Mouse (Mus musculus) effector memory CD4-positive, alpha-beta T cell, adult 5 months (primary cell): Measurements from ENCODE around the gene Hsf3. TPM values are rescaled to one million over a fixed set of nuclear protein-coding genes. Genes with fewer than 3 reads are reported as not detected.

ENCODE experiments used
- polyA plus RNA-seq: library from polyadenylated mRNA; unstranded; fragments of 100-300 nt; shearing (Covaris generic); gene quantifications from one replicate; pipeline ENCODE4 v1.2.1, GENCODE M21; 2017

Gene Hsf3
- not detected for polyA plus RNA-seq

DNA sequence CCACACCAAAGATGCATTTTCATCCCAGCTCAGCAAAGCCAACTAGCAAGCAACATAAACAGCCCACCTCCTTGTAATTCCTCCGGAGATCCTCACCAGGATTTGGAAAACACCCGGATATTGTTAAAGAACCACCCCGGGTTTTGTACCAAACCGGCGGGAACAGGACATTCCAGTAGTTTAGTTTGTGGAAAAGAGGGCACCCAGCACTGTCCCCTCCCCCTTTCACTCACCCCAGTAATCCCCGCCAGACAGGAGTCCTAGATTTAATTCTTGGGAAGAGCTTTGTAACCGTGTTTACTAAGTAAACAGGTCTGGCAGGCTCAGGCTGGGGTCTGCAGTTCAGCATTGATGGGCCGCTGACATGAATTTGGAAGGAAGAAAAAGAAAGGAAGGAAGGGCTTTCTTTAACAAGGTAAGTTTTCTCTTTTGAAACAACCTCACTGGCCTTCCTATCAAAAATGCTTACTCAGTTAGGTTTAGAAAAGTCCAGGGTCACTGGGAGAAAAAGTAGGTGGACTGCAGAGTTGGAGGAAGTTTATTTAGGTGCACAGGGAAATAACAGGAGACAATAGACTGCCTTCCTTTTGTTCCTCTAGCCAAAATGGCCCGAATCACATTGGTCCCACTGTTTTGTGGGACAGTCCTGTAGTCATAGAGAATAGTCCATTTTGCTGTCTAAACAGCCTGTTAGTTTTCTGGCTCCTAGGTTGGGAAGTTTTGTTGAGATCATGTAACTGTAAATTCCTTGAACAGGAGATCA lies at the start of gene Hsf3:
Gene Hsf3 (minus strand): TSS at position 94 of the 763 bp plus-strand sequence.

DNA sequence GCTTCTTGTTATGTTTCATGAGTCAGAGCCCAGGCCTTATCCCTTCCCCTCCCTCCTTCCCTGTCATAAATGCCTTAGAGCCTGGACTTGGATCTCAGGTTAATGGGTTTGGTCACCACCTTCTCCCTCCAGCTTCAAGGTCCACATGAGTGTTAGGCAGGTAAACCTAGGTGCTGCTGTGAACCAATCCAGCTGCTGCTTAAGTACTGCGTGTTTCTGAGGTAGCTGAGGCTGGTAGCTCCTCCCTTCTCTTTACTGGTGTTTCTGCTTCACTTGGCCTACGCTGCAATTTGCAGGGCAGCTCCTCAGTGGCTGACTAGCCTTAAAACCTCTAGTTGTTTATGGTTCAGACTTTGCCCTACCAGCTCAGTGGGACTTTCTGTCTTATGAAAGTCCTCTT lies 945 bp downstream of the Hsf3 start, which contains the start of gene Heph:
Gene Heph (plus strand): TSS at position 211 of the 400 bp plus-strand sequence.

DNA sequence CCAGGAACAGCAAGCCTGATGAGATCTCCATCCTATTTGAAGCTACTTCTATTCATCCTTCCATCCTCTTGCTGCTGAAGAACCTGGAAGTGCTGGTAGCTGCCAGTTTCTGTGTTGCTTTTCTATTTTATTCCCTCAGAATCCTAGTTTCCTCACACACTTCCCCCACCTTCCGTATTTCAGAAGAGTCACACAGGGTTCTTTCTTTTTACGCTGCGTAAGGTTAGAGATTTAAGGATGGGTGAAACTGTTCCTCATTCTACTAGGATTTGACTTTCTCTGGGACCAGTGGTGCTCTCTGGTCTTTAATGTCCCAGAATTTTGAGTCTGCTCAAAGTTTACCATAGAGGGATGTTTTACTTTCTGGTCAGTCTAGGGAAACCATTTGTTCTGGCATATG lies 162.8 kb downstream of the Hsf3 start, which contains the start of gene Vsig4:
Gene Vsig4 (minus strand): TSS at position 101 of the 400 bp plus-strand sequence.

Other genes starting within 250 kb of the Hsf3 start
- gene Vsig4, start 162.9 kb downstream of the Hsf3 start, polyA plus RNA-seq, result not detected
- gene Heph, start 935 bp downstream of the Hsf3 start, polyA plus RNA-seq, result not detected